Mouse (Mus musculus): ENCODE results near the gene Rps6ka5. TPM values are rescaled to one million over a fixed set of nuclear protein-coding genes. Genes with fewer than 3 reads are reported as not detected.

The Rps6ka5 gene
- total and polyA plus RNA-seq, 3 experiments: 0.92 to 3.3 TPM; not detected in 1

DNA sequence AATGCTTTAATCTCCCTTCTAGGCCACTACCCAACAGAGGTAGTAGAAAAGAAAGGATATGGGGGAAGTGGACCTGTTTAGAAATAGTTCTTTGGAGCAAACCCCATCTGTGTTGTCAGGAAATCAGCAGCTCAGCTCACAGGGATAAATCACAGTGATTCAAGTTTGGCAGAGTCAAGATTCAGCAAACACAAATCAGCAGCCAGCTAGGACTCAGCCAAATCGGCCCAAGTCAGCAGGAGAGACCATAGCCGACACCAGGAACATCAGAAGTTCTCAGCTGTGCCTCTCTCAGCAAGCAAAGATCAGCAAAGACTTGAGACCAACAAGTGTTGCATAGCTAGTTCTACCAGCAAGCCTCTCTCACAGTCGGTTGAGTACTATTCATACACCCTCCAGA, 93.6 kb downstream of the Rps6ka5 start:
- Histone ChIP-seq H3K4me3 (ENCODE audit: control insufficient read depth in 1 of 2, insufficient read depth in 1 of 2, low read depth in 2 of 2, low read length in 2 of 2) (no peak overlapping the region), H3K9me3 (replicated peaks; ENCODE audit: insufficient read depth, low read length) (no peaks in the 10 kb centered on the region), H3K9ac (ENCODE audit: control insufficient read depth, low read depth, low read length, poor library complexity, severe bottlenecking) (no peak overlapping the region), H3K27ac (ENCODE audit: control insufficient read depth, low read depth, low read length) (no peak overlapping the region), H3K36me3 (ENCODE audit: control insufficient read depth in 1 of 2, insufficient read depth in 2 of 2, low read length in 2 of 2) (peaks cover 0 to 18% of the 10 kb centered on the region in 2 experiments; a peak in 2 of 4 replicates), H3K4me1 (ENCODE audit: control insufficient read depth in 1 of 2, insufficient read depth in 2 of 2, low read length in 2 of 2) (peaks cover 9 to 12% of the 10 kb centered on the region in 2 experiments), H3K79me2 (ENCODE audit: control insufficient read depth, insufficient read depth, low read length, poor library complexity) (no peaks in the 10 kb centered on the region), H3K27me3 (ENCODE audit: control insufficient read depth in 1 of 2, insufficient read depth in 2 of 2, low read length in 2 of 2) (no peaks in the 10 kb centered on the region)
- DNase-seq (ENCODE audit: low read depth, low spot score): no peak
- TF ChIP-seq E2F4 (IDR thresholded peaks at IDR 0.05; ENCODE audit: borderline replicate concordance, low read depth, low read length) (no peak), JUND (IDR thresholded peaks at IDR 0.05; ENCODE audit: low read depth, low read length) (no peak), UBTF (IDR thresholded peaks at IDR 0.05; ENCODE audit: borderline replicate concordance, insufficient read depth, low read depth, low read length) (no peak), MYB (IDR thresholded peaks at IDR 0.05; ENCODE audit: low read depth, low read length) (no peak), CHD1 (IDR thresholded peaks at IDR 0.05; ENCODE audit: low read depth, low read length) (no peak), CTCF (IDR thresholded peaks at IDR 0.05 in 2 of 3, conservative IDR thresholded peaks at IDR 0.05 in 1 of 3; ENCODE audit: control insufficient read depth in 1 of 3, insufficient read depth in 1 of 3, low read depth in 2 of 3, low read length in 3 of 3, poor library complexity in 1 of 3, severe bottlenecking in 1 of 3) (no peak), POLR2AphosphoS2 (IDR thresholded peaks at IDR 0.05; ENCODE audit: low read length) (no peak), ZC3H11A (IDR thresholded peaks at IDR 0.05; ENCODE audit: low read depth, low read length) (no peak), ZKSCAN1 (IDR thresholded peaks at IDR 0.05; ENCODE audit: low read depth, low read length) (no peak), RAD21 (IDR thresholded peaks at IDR 0.05; ENCODE audit: low read depth, low read length) (no peak), MXI1 (IDR thresholded peaks at IDR 0.05; ENCODE audit: low read depth, low read length) (no peak), USF2 (IDR thresholded peaks at IDR 0.05; ENCODE audit: borderline replicate concordance in 1 of 2, insufficient read depth in 1 of 2, low read depth in 1 of 2, low read length in 2 of 2) (no peak), ELF1 (IDR thresholded peaks at IDR 0.05; ENCODE audit: low read depth, low read length) (no peak), POLR2A (IDR thresholded peaks at IDR 0.05; ENCODE audit: control insufficient read depth in 1 of 2, insufficient read depth in 1 of 2, low read depth in 1 of 2, low read length in 2 of 2, poor library complexity in 1 of 2) (no peak), NRF1 (IDR thresholded peaks at IDR 0.05; ENCODE audit: insufficient read depth, low read depth, low read length, poor library complexity, severe bottlenecking) (no peak), ETS1 (IDR thresholded peaks at IDR 0.05; ENCODE audit: low read depth, low read length) (no peak), CHD2 (IDR thresholded peaks at IDR 0.05; ENCODE audit: low read length) (no peak), TAL1 (IDR thresholded peaks at IDR 0.05; ENCODE audit: low read length) (no peak), TCF12 (IDR thresholded peaks at IDR 0.05; ENCODE audit: low read depth, low read length) (no peak)

GRCm38 (mm10) chr12:100631286-100631685, 95.5 kb downstream of the Rps6ka5 start:
- Histone ChIP-seq H3K27ac (ENCODE audit: control insufficient read depth, low read depth, low read length) (no peak overlapping the region), H3K4me3 (ENCODE audit: control insufficient read depth in 1 of 2, insufficient read depth in 1 of 2, low read depth in 2 of 2, low read length in 2 of 2) (no peak overlapping the region), H3K4me1 (ENCODE audit: control insufficient read depth in 1 of 2, insufficient read depth in 2 of 2, low read length in 2 of 2) (peaks cover 5 to 12% of the 10 kb centered on the region in 2 experiments), H3K27me3 (ENCODE audit: control insufficient read depth in 1 of 2, insufficient read depth in 2 of 2, low read length in 2 of 2) (no peaks in the 10 kb centered on the region), H3K9ac (ENCODE audit: control insufficient read depth, low read depth, low read length, poor library complexity, severe bottlenecking) (no peak overlapping the region), H3K79me2 (ENCODE audit: control insufficient read depth, insufficient read depth, low read length, poor library complexity) (no peaks in the 10 kb centered on the region), H3K9me3 (replicated peaks; ENCODE audit: insufficient read depth, low read length) (no peaks in the 10 kb centered on the region), H3K36me3 (ENCODE audit: control insufficient read depth in 1 of 2, insufficient read depth in 2 of 2, low read length in 2 of 2) (peaks cover 0 to 11% of the 10 kb centered on the region in 2 experiments; a peak in 2 of 4 replicates)
- no peak for DNase-seq (ENCODE audit: low read depth, low spot score)
- TF ChIP-seq MXI1 (IDR thresholded peaks at IDR 0.05; ENCODE audit: low read depth, low read length) (no peak), BHLHE40 (IDR thresholded peaks at IDR 0.05; ENCODE audit: borderline replicate concordance, low read depth, low read length) (no peak), ETS1 (IDR thresholded peaks at IDR 0.05; ENCODE audit: low read depth, low read length) (no peak), E2F4 (IDR thresholded peaks at IDR 0.05; ENCODE audit: borderline replicate concordance, low read depth, low read length) (no peak), SIN3A (IDR thresholded peaks at IDR 0.05; ENCODE audit: low read length) (no peak), POLR2A (IDR thresholded peaks at IDR 0.05; ENCODE audit: control insufficient read depth in 1 of 2, insufficient read depth in 1 of 2, low read depth in 1 of 2, low read length in 2 of 2, poor library complexity in 1 of 2) (no peak), USF2 (IDR thresholded peaks at IDR 0.05; ENCODE audit: borderline replicate concordance in 1 of 2, insufficient read depth in 1 of 2, low read depth in 1 of 2, low read length in 2 of 2) (no peak), MYC (IDR thresholded peaks at IDR 0.05; ENCODE audit: low read depth, low read length) (no peak), MAZ (IDR thresholded peaks at IDR 0.05; ENCODE audit: low read depth, low read length) (no peak), CHD2 (IDR thresholded peaks at IDR 0.05; ENCODE audit: low read length) (no peak), CTCF (IDR thresholded peaks at IDR 0.05 in 2 of 3, conservative IDR thresholded peaks at IDR 0.05 in 1 of 3; ENCODE audit: control insufficient read depth in 1 of 3, insufficient read depth in 1 of 3, low read depth in 2 of 3, low read length in 3 of 3, poor library complexity in 1 of 3, severe bottlenecking in 1 of 3) (no peak), TAL1 (IDR thresholded peaks at IDR 0.05; ENCODE audit: low read length) (no peak), CHD1 (IDR thresholded peaks at IDR 0.05; ENCODE audit: low read depth, low read length) (no peak), TBP (IDR thresholded peaks at IDR 0.05; ENCODE audit: low read depth, low read length) (no peak), MEF2A (IDR thresholded peaks at IDR 0.05; ENCODE audit: extremely low read depth, insufficient replicate concordance, low read depth, low read length, poor library complexity, severe bottlenecking) (no peak), JUND (IDR thresholded peaks at IDR 0.05; ENCODE audit: low read depth, low read length) (no peak), TCF12 (IDR thresholded peaks at IDR 0.05; ENCODE audit: low read depth, low read length) (no peak), MAX (IDR thresholded peaks at IDR 0.05; ENCODE audit: low read length) (no peak)

Data from MEL (cell line).